Mouse (Mus musculus): Measurements from ENCODE around the gene Cisd1. TPM values are rescaled to one million over a fixed set of nuclear protein-coding genes. Genes with fewer than 3 reads are reported as not detected.
A peak's percentile ranks its signal among the peaks of the same experiment; 100 is the strongest.

Cisd1 gene
- polyA plus RNA-seq, 2 experiments, result 29.9 to 78.2 TPM

GRCm38 (mm10) chr10:71310288-71310687, 34.5 kb downstream of the Cisd1 start:
- WGBS (ENCODE audit: insufficient replicate concordance), result 60% methylated on average over 3 of the region's 3 CpGs

GRCm38 (mm10) chr10:71308199-71308598, 36.6 kb downstream of the Cisd1 start:
- no peak for ATAC-seq (ENCODE audit: insufficient read depth)
- DNase-seq (ENCODE audit: low read depth in 3 of 3, low spot score in 3 of 3), result no peak
- no peak overlapping the region for H3K4me3 ChIP-seq (ENCODE audit: insufficient read depth in 1 of 2, low read depth in 2 of 2, low read length in 2 of 2)
- TF ChIP-seq CTCF (IDR thresholded peaks at IDR 0.05; ENCODE audit: low read depth) (no peak), EP300 (IDR thresholded peaks at IDR 0.05; ENCODE audit: low read depth) (no peak)
- no peaks in the 10 kb centered on the region for H3K4me1 ChIP-seq (replicated peaks; ENCODE audit: control insufficient read depth in 2 of 2, insufficient read depth in 2 of 2, low read length in 1 of 2)
- WGBS (ENCODE audit: insufficient replicate concordance), result 75% methylated on average over 5 of the region's 5 CpGs
- H3K36me3 ChIP-seq (replicated peaks; ENCODE audit: control insufficient read depth, insufficient read depth, low read depth), result no peaks in the 10 kb centered on the region
- H3K27me3 ChIP-seq (ENCODE audit: control insufficient read depth, insufficient read depth, low read length), result no peaks in the 10 kb centered on the region
- H3K9ac ChIP-seq (replicated peaks), result no peak overlapping the region
- no peak overlapping the region for H3K4me2 ChIP-seq (ENCODE audit: low read depth)
- no peaks in the 10 kb centered on the region for H3K9me3 ChIP-seq (ENCODE audit: control insufficient read depth, low read length)
- H3K27ac ChIP-seq, result no peak overlapping the region

More at GRCm38 (mm10) chr10:71310288-71310687, 34.5 kb downstream of the Cisd1 start:
- H3K9ac ChIP-seq (replicated peaks), result no peak overlapping the region
- no peaks in the 10 kb centered on the region for H3K36me3 ChIP-seq (replicated peaks; ENCODE audit: control insufficient read depth, insufficient read depth, low read depth)
- no peak overlapping the region for H3K27ac ChIP-seq
- ATAC-seq (ENCODE audit: insufficient read depth) (no peak), DNase-seq (ENCODE audit: low read depth in 3 of 3, low spot score in 3 of 3) (no peak)
- no peaks in the 10 kb centered on the region for H3K9me3 ChIP-seq (ENCODE audit: control insufficient read depth, low read length)
- H3K4me2 ChIP-seq (ENCODE audit: low read depth), result no peak overlapping the region
- TF ChIP-seq CTCF (IDR thresholded peaks at IDR 0.05; ENCODE audit: low read depth), result no peak
- TF ChIP-seq EP300 (IDR thresholded peaks at IDR 0.05; ENCODE audit: low read depth), result no peak
- no peaks in the 10 kb centered on the region for H3K4me1 ChIP-seq (replicated peaks; ENCODE audit: control insufficient read depth in 2 of 2, insufficient read depth in 2 of 2, low read length in 1 of 2)
- H3K27me3 ChIP-seq (ENCODE audit: control insufficient read depth, insufficient read depth, low read length), result no peaks in the 10 kb centered on the region
- H3K4me3 ChIP-seq (ENCODE audit: insufficient read depth in 1 of 2, low read depth in 2 of 2, low read length in 2 of 2), result no peak overlapping the region

DNA sequence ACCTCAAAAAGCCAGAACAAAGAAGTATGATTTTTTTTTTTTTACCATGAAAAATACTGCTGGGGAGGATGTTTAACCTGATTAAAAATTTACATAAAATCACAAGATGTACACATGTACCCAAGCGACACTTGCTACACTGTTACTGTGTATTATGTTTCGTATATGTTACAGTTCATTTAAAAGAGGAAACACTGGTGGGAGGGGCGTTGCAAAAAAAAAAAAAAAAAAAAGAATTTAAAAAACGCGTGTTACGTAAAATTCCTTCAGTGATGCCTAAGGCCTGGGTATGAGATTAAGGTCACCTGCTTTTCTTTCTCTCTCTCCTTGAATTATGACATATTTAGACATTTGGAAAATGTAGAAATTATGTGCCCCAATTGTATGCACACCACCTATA, 38.0 kb downstream of the Cisd1 start:
- no peaks in the 10 kb centered on the region for H3K36me3 ChIP-seq (replicated peaks; ENCODE audit: control insufficient read depth, insufficient read depth, low read depth)
- ATAC-seq (ENCODE audit: insufficient read depth), result no peak
- DNase-seq (ENCODE audit: low read depth in 3 of 3, low spot score in 3 of 3), result no peak
- no peaks in the 10 kb centered on the region for H3K9me3 ChIP-seq (ENCODE audit: control insufficient read depth, low read length)
- H3K4me2 ChIP-seq (ENCODE audit: low read depth), result 0 out of 2 replicates have a peak overlapping the region, but pooled peaks have one; percentile 25
- no peak overlapping the region for H3K9ac ChIP-seq (replicated peaks)
- no peak overlapping the region for H3K4me3 ChIP-seq (ENCODE audit: insufficient read depth in 1 of 2, low read depth in 2 of 2, low read length in 2 of 2)
- H3K4me1 ChIP-seq (replicated peaks; ENCODE audit: control insufficient read depth in 2 of 2, insufficient read depth in 2 of 2, low read length in 1 of 2), result no peaks in the 10 kb centered on the region
- no peak overlapping the region for H3K27ac ChIP-seq
- whole genome bisulfite sequencing (ENCODE audit: insufficient replicate concordance), result 38% methylated on average over 6 of the region's 6 CpGs
- TF ChIP-seq EP300 (IDR thresholded peaks at IDR 0.05; ENCODE audit: low read depth) (no peak), CTCF (IDR thresholded peaks at IDR 0.05; ENCODE audit: low read depth) (no peak)
- no peaks in the 10 kb centered on the region for H3K27me3 ChIP-seq (ENCODE audit: control insufficient read depth, insufficient read depth, low read length)

GRCm38 (mm10) chr10:71306190-71306589, 38.6 kb downstream of the Cisd1 start:
- Histone ChIP-seq H3K4me3 (ENCODE audit: insufficient read depth in 1 of 2, low read depth in 2 of 2, low read length in 2 of 2) (no peak overlapping the region), H3K9ac (replicated peaks) (no peak overlapping the region), H3K27me3 (ENCODE audit: control insufficient read depth, insufficient read depth, low read length) (no peaks in the 10 kb centered on the region), H3K4me2 (ENCODE audit: low read depth) (peak overlapping the region; percentile 25; the same call in 1 of the 2 replicates), H3K27ac (no peak overlapping the region), H3K9me3 (ENCODE audit: control insufficient read depth, low read length) (no peaks in the 10 kb centered on the region), H3K36me3 (replicated peaks; ENCODE audit: control insufficient read depth, insufficient read depth, low read depth) (no peaks in the 10 kb centered on the region), H3K4me1 (replicated peaks; ENCODE audit: control insufficient read depth in 2 of 2, insufficient read depth in 2 of 2, low read length in 1 of 2) (no peaks in the 10 kb centered on the region)
- ATAC-seq (ENCODE audit: insufficient read depth) (no peak), DNase-seq (ENCODE audit: low read depth in 3 of 3, low spot score in 3 of 3) (peak in 1 of 3 experiments; percentile 26)
- 14% methylated on average over 6 of the region's 6 CpGs for WGBS (ENCODE audit: insufficient replicate concordance)
- TF ChIP-seq EP300 (IDR thresholded peaks at IDR 0.05; ENCODE audit: low read depth) (no peak), CTCF (IDR thresholded peaks at IDR 0.05; ENCODE audit: low read depth) (peak; percentile 72)

GRCm38 (mm10) chr10:71302490-71302889, 42.3 kb downstream of the Cisd1 start:
- DNase-seq (ENCODE audit: low read depth in 3 of 3, low spot score in 3 of 3), result no peak
- no peaks in the 10 kb centered on the region for H3K27me3 ChIP-seq (ENCODE audit: control insufficient read depth, insufficient read depth, low read length)
- H3K4me1 ChIP-seq (replicated peaks; ENCODE audit: control insufficient read depth in 2 of 2, insufficient read depth in 2 of 2, low read length in 1 of 2), result no peaks in the 10 kb centered on the region
- no peak overlapping the region for H3K4me2 ChIP-seq (ENCODE audit: low read depth)
- peak; percentile 44; the same call in 1 of the 2 replicates for TF ChIP-seq CTCF (IDR thresholded peaks at IDR 0.05; ENCODE audit: low read depth)
- no peak for TF ChIP-seq EP300 (IDR thresholded peaks at IDR 0.05; ENCODE audit: low read depth)
- H3K9ac ChIP-seq (replicated peaks), result no peak overlapping the region
- H3K9me3 ChIP-seq (ENCODE audit: control insufficient read depth, low read length), result no peaks in the 10 kb centered on the region
- no peaks in the 10 kb centered on the region for H3K36me3 ChIP-seq (replicated peaks; ENCODE audit: control insufficient read depth, insufficient read depth, low read depth)
- ATAC-seq (ENCODE audit: insufficient read depth), result no peak
- no peak overlapping the region for H3K4me3 ChIP-seq (ENCODE audit: insufficient read depth in 1 of 2, low read depth in 2 of 2, low read length in 2 of 2)
- WGBS (ENCODE audit: insufficient replicate concordance), result 23% methylated on average over 5 of the region's 5 CpGs
- H3K27ac ChIP-seq, result no peak overlapping the region

All from liver, embryonic 14.5 days (tissue).